Mouse (Mus musculus) urinary bladder, postnatal 4 days (tissue): ENCODE measurements around the gene Grk6.

Source experiments
- DNase-seq, 2 experiments: peaks; one replicate each; pipeline ENCODE4 v3.0.0; 2021 to 2022; ENCODE audit warnings: low spot score in 2 of 2

The Grk6 gene

GRCm38 (mm10) chr13:55484520-55485088 is 39.7 kb downstream of the Grk6 start:
- no peak for DNase-seq

DNA sequence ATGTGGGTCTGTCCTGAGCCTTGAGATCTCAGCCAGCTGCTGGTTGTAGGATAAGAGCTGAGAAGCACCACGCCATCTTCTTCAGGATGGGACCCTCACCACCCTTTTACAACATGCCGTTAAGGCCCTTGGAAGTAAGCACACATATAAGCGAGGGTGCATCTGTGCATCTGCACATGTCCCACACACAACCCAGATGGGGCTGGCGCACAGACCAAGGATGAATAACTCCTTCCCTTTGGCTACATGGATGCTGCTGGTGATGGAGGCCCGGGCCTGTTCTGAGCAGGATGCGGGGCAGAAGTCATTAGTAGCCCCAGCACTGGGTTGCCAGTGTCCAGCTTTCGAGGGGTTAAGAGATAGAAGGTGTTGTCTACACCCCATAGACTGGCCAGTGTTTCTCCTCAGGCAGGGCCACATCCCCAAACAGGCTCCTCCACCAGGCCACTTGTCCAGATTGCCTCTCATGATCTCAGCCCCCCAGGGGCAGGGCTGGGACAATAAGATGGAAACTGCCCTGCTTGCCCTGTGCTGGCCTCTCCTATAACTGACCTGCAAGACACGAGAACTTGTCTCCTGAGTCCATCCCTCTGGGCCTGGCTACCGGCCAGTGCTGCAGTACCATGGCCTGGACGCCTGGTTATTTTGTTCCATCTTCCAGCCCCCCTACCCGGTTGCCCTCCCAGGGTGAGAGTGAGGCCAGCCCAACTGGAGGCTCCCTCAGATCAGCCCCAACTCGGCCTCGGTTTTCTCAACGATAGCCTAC is 41.3 kb downstream of the Grk6 start:
- DNase-seq: no peak

DNA sequence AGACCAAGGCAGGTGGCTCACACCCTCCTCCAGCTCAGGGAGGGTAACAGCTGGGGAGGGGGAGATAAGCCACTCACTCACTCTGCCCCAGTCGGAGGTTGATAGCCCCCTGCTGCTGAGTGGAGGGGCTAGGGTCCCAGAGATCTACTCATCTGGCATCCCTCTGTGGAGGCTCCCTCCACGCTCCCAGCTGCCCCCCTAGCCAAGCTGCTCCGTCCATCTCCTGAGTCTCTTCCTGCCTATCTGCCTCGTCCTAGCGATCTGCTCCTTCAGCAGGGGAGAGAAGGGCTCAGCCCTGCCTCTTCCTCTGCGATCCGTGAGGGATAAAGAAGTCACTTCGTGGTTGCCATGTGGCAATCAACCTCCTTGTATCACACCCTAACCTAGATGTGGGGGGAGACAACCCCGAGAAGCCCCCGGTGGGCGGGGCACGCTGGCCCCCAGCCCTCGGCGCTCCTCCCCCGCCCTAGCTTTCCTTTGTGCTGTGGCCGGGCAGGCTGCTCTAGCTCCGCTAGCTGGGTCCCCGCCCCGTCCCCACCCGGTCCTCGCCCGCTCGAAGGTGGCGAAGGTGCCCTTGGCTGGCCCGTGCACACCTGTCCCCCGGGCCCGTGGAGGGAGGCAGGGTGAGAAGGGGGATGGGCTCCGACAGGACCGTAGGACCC is 42.2 kb downstream of the Grk6 start:
- no peak for DNase-seq

DNA sequence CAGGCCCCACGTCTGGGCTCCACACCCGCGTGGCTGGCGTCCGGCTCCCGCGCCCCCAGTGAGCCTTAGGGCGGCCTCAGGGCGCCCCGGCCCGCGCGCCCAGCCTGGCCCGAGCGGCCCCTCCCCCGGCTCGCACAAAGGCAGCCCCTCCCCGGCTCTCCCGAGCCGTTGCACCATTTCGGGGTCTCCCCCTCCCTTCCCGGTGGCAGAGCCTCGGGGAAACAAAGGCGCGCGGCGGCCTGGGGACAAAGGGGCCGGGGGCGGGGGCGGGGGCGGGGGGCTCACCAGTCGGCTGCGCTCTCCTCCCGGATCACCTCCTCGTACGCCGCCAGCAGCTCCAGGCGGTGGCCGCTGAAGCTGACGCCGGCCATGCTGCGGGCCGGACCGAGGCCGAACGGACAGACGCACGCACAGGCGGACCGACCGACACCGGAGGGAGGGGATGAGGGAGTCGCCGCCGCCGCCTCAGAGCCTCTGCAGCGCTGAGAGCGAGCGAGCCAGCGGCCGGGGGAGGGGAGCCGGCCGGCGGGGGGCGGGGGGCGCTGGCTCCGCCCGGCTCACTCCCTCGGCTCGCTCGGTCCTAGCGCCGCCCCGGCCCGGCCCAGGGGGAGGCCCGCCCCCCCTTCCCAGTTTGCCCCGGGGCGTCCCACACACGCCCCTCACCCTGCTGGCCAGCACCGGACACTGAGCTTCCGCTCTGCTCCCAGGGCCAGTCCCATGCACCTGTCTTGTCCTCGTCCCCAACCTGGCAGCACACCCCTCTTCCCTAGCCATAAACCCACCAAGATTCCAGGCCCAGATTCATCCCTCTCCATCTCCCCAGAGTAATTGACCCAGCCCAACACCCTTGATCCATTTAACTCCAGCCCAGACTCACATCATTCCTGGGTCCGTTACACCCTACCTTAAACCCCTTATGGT is 43.0 kb downstream of the Grk6 start, which contains the start of gene Dbn1:
Dbn1 (minus strand) TSS at position 534 of the 921 bp plus-strand sequence.
- peak in 1 of 2 experiments; percentile 51 for DNase-seq

- DNase-seq: no peak
Measured at GRCm38 (mm10) chr13:55494257-55494656, 49.4 kb downstream of the Grk6 start.

GRCm38 (mm10) chr13:55494883-55495621 is 50.2 kb downstream of the Grk6 start:
- no peak for DNase-seq

DNA sequence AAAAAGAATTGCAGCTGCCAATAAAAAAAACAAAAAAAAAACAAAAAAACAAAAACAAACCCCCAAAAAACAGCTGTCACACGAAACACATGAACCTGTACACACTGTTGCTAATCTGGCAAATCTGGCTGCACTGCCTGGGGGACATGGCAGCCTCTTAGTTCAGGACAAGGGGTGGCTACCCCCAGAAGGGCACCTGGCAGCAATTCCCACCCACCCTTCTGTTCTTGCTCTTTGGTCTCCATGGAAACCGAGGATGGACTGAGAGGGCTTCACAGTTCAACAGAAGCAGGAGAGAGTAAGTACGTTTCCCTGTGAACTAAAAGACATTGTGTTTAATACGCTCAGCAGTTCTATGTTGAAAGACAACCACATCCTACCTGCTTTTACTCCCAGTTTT is 50.8 kb downstream of the Grk6 start:
- no peak for DNase-seq

DNA sequence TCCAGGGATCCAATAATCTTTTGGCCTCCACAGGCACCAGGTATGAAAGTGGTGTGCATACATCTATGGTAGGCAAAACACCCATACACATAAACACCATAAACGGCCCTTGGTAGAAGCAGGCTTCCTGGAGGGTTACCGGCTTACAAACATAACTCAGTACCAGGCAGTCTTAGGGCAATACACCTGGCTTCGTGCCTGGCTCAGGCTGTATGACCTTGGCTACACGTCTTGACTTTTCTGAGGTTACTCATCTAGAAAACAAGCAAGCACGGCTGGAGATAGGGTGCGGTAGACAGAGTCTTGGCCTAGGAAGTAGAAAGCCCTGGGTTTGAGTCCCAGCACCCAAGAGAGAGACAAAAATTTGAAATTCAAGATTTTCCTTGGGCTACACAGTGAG is 51.8 kb downstream of the Grk6 start:
- no peak for DNase-seq

- no peak for DNase-seq
Measured at GRCm38 (mm10) chr13:55498906-55499305, 54.0 kb downstream of the Grk6 start.

- DNase-seq: no peak
Measured at GRCm38 (mm10) chr13:55500575-55500974, 55.7 kb downstream of the Grk6 start.

DNA sequence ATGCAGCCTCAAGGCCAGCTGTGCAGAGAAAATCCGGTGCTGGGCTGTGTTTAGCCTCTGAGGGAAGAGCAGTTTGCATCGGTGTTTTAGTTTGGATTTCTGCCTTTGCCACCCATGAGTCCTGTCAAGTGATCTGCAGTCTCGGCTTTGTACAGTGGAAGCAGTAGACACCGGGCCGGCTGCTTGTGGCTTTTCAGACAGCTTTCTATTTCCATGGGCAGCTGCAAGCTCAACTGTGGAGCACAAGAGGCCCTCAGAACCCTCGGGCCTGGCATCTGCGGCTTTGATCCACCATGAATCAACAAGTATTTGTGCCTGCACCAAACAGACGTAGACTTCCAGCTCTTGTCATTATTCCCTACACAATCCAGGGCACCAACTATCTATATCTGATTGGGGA is 57.5 kb downstream of the Grk6 start:
- DNase-seq: no peak

GRCm38 (mm10) chr13:55504390-55504789 is 59.5 kb downstream of the Grk6 start:
- no peak for DNase-seq

DNA sequence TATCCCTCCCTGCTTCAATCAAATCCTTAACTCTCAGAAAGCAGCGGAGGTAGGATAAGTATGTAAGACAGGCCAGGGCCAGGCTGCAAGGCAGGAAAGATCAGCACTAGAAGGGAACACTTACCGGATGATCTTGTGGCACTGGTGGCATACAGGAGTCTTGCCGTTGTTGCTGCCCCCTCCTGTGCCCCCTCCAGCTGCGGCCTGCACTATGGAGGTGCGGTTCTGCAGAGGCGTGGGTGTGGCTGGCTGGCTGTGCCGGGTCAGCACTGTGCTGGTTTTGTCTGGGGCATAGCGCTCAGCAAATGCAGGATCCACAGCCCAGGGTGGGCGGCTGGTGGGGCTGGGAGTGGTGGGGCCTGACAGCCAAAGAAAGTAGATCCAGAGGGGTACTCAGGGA is 60.9 kb downstream of the Grk6 start:
- no peak for DNase-seq

DNA sequence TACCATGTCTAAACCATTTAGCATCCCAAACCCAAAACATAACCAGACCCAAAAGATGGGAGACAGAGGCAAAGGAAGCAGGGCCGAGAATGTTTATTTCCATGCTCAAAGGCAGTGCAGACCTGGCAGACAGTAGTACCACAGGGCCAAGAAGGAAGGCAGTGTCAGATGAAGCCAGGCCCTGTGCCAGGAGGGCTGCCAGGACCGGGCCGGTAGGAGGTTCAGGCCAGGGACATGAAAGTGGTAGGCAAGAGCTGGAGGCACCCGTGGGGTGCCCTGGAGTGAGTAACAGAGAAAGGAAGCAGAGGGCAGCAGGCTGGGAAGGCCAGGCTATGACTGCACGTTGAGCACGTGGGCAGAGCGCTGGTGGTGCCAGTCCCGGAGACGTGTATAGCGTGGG is 61.8 kb downstream of the Grk6 start:
- no peak for DNase-seq

DNA sequence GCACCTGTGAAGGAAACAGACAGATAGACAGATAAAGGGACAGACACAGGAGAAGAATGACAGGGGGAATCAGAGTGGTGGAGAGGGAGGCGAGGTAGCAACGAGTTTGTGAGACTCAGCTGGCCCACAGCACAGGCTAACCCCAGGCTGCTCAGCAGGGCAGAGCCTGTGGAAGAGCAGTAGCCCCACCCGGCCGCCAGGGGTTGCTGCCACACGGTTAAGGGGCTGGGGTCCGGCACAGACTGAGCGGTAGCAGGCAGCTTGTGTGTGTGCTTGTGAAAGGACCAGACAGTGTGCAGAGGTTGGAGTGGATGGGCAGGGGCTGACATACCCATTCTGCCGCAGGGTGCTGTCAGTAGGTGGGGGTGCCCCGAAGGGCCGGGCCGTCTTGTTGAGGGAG is 63.0 kb downstream of the Grk6 start:
- no peak for DNase-seq

GRCm38 (mm10) chr13:55508531-55508930 is 63.7 kb downstream of the Grk6 start:
- no peak for DNase-seq

GRCm38 (mm10) chr13:55510332-55510667 is 65.4 kb downstream of the Grk6 start:
- no peak for DNase-seq
